ENCODE assay signal across 8 mouse cellular contexts in genomic region chr2:11500666-11501065, GRCm38 (mm10). TPM values are rescaled to one million over a fixed set of nuclear protein-coding genes. Genes with fewer than 3 reads are reported as not detected.
DNase-seq lines count a peak whose midpoint lies in the region; ATAC-seq and TF ChIP-seq lines count a peak whose summit lies in the region.

No protein-coding gene starts in this region.

- no peak for TF ChIP-seq CTCF in layer of hippocampus, adult 2 months (conservative IDR thresholded peaks at IDR 0.05)
- TF ChIP-seq CTCF in bone marrow, adult 2 months (IDR thresholded peaks at IDR 0.05; ENCODE audit: control insufficient read depth, insufficient read depth, low read length), result no peak

- WGBS in bone marrow, adult 2 months, result 54% methylated on average over 8 of the region's 8 CpGs
- WGBS in midbrain, embryonic 15.5 days, result 7% methylated on average over 8 of the region's 8 CpGs

- peak overlapping the region; percentile 97 for H3K4me2 ChIP-seq in midbrain, embryonic 15.5 days

- H3K9ac ChIP-seq in midbrain, embryonic 15.5 days, result peak overlapping the region; percentile 78

- peak; percentile 5 for ATAC-seq in midbrain, embryonic 15.5 days (replicated peaks)

- peaks cover 15% of the 10 kb centered on the region for H3K27me3 ChIP-seq in midbrain, embryonic 15.5 days (replicated peaks)

- H3K4me3 ChIP-seq in layer of hippocampus, adult 2 months, result peak overlapping the region; percentile 80
- peak overlapping the region; percentile 38 for H3K4me3 ChIP-seq in bone marrow, adult 2 months (replicated peaks; ENCODE audit: control insufficient read depth, low read depth, low read length)
- H3K4me3 ChIP-seq in midbrain, embryonic 15.5 days, result peak overlapping the region; percentile 65

- H3K27ac ChIP-seq in layer of hippocampus, adult 2 months, result peak overlapping the region; percentile 94
- no peak overlapping the region for H3K27ac ChIP-seq in bone marrow, adult 2 months (ENCODE audit: control insufficient read depth, insufficient read depth, low read depth, low read length, poor library complexity)
- H3K27ac ChIP-seq in midbrain, embryonic 15.5 days, result peak overlapping the region; percentile 94

- no peaks in the 10 kb centered on the region for H3K9me3 ChIP-seq in midbrain, embryonic 15.5 days

- H3K36me3 ChIP-seq in midbrain, embryonic 15.5 days (replicated peaks), result no peaks in the 10 kb centered on the region

- DNase-seq in layer of hippocampus, adult 2 months (ENCODE audit: low spot score in 2 of 2), result peak in 1 of 2 experiments; percentile 18
- DNase-seq in layer of hippocampus, adult 9-10 months (ENCODE audit: low spot score), result no peak
- peak; percentile 15 to 30 for DNase-seq in heart, adult 9 months (ENCODE audit: low spot score in 2 of 2)
- DNase-seq in kidney, postnatal 10 days, result peak; percentile 34
- DNase-seq in spleen, postnatal 36 days (ENCODE audit: low spot score in 2 of 2), result no peak
- no peak for DNase-seq in layer of hippocampus, postnatal 36 days

- no peak for TF ChIP-seq POLR2A in bone marrow, adult 2 months (IDR thresholded peaks at IDR 0.05; ENCODE audit: borderline replicate concordance, control insufficient read depth, low read depth, low read length)

- peaks cover 7% of the 10 kb centered on the region for H3K4me1 ChIP-seq in bone marrow, adult 2 months (ENCODE audit: control insufficient read depth, insufficient read depth, low read length)
- H3K4me1 ChIP-seq in midbrain, embryonic 15.5 days, result peaks cover 44% of the 10 kb centered on the region

RNA-seq across cellular contexts. Expression of gene Pfkfb3, which starts 53.2 kb away (rescaled TPM):
- total RNA-seq in layer of hippocampus, adult 2 months (2021), result 10 to 100 TPM; 36.8 to 40.1 TPM
- polyA plus RNA-seq in bone marrow, adult 2 months (2011; ENCODE audit: insufficient read depth, insufficient read length, low replicate concordance, missing spikeins), result 9.1 and 24.3 TPM in 2 replicates
- 35.3 and 35.7 TPM in 2 replicates for polyA plus RNA-seq in midbrain, embryonic 15.5 days (2015; fragmentation: Nextera tagmentation; extraction: Ambion mirVana)
- 10 to 100 TPM; 41.6 to 43.2 TPM for total RNA-seq in layer of hippocampus, postnatal 36 days (2021)

Comparison
In these comparisons a context has a peak if more than half of its experiments do, and no peak if none do; other contexts are left out.
1. DNase-seq: peak in heart, adult 9 months (2 of 2) and kidney, postnatal 10 days (single experiment); none in layer of hippocampus, adult 9-10 months (single experiment), spleen, postnatal 36 days (0 of 2) and layer of hippocampus, postnatal 36 days (0 of 2).
2. Peak in every context shown above with its lines, with median percentiles within 50 percentile points of each other: H3K4me3 ChIP-seq.